Mouse (Mus musculus): ENCODE results near the gene Klhl34.

The Klhl34 gene

DNA sequence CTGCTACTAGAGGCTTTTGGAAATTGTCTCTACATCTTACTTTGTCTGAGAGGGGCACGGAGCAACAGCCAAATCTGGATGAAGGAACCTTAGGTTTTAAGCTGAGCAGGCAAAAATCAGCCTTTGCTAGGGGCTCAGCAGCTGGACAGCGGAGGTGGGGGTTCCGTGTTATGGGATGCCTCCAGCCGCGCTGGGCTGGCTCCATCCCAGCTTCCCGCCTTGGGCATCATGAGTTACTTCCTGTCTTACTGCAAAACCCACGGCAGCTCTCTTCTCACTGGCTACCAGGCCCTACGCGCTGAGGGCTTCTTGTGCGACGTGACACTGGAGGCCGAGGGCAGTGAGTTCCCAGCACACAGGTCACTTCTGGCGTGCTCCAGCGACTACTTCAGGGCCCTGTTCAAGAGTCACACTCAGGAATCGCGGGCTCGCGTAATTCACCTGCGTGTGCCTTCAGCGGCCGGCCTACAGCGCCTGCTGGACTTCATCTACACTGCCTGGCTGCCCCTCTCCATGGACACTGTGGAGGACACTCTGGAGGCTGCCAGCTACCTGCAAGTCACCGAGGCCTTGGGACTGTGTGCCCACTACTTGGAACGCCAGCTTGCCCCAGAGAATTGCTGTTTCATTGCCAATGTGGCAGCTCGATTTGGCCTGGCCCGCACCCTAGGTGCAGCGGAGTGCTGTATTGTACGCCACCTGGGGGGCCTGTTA, at the start of gene Klhl34:
Gene Klhl34, plus strand, starts transcription at position 229 of the 714 bp plus-strand sequence.
- DNase-seq, result no peak

DNA sequence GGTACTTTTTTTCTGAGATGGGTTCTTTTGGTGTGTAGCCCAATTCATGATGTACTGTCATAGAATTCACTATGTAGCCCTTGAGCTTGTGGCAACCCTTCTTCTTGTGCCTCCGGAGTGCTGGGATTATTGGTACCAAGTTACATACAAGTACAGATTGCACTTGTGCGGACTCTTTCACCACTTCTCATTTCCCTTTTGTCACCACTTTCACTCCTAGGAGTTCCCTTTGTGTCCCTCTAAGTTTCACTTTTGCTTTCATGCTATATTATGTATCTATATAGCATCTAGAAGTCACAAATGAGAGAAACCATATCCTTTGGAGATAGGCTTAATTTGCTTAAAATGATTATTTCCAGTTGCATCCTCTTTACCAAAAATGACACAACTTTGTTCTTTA, 16.6 kb upstream of the Klhl34 start:
- no peak for DNase-seq

DNA sequence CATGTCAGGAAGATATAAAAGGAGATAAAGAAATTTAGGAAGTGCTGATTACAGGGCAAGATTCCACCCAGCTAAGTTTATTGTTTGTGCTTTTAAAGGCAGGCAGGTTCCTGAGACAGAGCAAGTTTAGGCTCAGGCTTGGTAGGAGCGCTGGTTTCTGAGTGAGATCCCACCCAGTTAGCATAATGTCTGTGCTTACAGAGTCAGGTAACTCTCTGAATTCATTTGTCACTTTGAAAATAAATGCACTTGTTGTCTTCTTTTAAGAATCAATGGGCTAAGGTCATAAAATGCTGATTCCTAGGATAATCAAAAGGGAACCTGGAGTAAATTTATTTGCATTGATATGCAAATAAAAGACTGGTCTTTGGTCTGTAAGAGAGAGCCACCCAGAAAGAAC, 8.5 kb upstream of the Klhl34 start:
- DNase-seq, result no peak

DNA sequence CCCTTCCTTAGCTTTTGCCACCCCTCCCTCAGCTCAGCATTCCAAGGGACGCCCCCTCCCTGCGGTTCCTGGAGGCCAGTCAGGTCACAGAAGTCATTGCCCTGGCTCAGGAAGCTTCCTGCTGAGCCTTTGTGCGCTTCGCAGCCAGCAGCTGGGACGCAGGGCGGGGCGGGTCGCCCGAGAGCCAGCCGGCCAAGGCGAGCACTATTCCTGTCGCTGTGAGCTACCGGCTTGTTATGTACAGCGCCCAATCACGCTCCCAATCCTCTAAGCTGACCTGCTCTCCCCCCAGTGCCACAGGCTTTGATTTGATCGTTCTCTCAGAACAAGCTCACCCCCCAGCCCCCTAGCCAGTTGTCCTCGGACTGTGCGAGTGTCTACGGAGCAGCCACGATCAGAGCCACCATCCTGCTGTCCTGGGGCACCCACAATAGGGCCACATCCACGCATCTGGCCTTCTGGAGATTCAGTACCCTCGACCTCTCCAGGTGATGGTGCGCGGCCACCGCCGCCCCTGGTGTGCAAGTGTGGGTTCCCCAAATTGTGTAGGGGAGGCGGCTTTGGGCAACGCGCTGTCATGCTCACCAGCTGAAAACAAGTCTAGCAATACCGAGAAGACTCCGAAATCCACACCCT, 546 bp upstream of the Klhl34 start:
- no peak for DNase-seq

DNA sequence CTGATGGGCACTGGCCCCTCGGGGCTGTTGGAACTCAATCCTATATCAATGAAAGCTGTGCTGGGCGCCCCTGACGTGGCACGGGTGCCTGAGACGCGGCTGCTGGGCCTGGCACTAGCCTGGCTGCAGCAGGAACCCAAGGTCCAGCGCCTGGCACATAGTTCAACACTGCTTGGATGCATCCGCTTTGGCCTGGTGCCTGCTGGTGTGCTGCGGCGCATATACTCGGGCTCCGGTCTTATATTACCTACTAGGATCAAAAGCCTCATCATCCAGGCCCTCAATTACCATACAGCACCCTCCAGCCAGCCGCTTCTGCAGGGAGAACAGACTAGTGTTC, 656 bp downstream of the Klhl34 start:
- no peak for DNase-seq

DNA sequence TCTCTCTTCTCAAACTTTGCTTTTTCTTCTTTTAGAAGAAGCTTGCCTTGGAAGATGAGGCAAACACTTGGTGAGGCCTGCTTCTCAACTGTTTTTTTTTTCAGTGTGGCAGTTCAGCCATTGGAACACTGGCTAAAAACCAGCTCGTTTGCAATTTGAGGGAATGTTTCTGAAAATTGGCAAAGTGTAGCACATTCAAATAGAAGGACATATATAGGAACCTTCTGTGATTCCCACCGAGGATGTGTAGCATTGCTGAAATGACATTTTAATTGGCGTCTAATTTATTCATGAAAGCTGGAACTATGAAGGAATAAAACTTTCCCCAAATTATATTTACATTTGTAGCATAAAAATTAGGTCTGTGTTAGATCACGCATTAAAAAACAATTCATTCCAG, 11.7 kb downstream of the Klhl34 start:
- no peak for DNase-seq

All from spleen, adult 18-20 months (tissue).